Mouse (Mus musculus): ENCODE results near the gene Zw10. TPM values are rescaled to one million over a fixed set of nuclear protein-coding genes. Genes with fewer than 3 reads are reported as not detected.

Gene Zw10
- polyA plus RNA-seq, 1 experiment from 2014 or later, result 37.1 TPM

- Histone ChIP-seq H3K27ac (no peak overlapping the region), H3K4me2 (no peak overlapping the region), H3K4me1 (no peaks in the 10 kb centered on the region), H3K4me3 (no peak overlapping the region), H3K9ac (no peak overlapping the region), H3K36me3 (no peaks in the 10 kb centered on the region), H3K9me3 (no peaks in the 10 kb centered on the region), H3K27me3 (no peaks in the 10 kb centered on the region)
- 51% methylated on average over 11 of the region's 11 CpGs for WGBS
- no peak for ATAC-seq (ENCODE audit: insufficient number of reproducible peaks, low FRiP score, low TSS enrichment, low read depth)
Observed at GRCm38 (mm10) chr9:49087317-49087716, 31.9 kb downstream of the Zw10 start.

DNA sequence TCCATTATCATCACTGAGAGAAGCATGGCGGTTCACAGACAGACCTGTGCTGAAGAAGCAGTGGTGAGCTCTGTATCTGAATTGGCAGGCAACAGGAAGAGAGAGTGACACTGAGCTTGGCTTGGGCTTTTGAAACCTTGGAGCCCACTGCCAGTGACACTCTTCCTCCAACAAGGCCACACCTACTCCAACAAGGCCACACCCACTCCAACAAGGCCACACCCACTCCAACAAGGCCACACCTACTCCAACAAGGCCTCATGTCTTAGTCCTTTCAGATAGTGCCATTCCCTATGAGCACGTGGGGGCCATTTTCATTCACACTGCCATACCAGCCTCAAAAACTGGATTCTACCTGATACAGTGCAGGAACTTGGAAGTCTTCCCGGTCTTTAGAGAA, 43.5 kb downstream of the Zw10 start:
- 90% methylated on average over 3 of the region's 3 CpGs for WGBS
- H3K9me3 ChIP-seq, result no peaks in the 10 kb centered on the region
- H3K9ac ChIP-seq, result no peak overlapping the region
- no peaks in the 10 kb centered on the region for H3K27me3 ChIP-seq
- no peak overlapping the region for H3K4me2 ChIP-seq
- no peak overlapping the region for H3K27ac ChIP-seq
- H3K4me1 ChIP-seq, result peaks cover 5% of the 10 kb centered on the region; the same call in 1 of the 2 replicates
- no peaks in the 10 kb centered on the region for H3K36me3 ChIP-seq
- no peak overlapping the region for H3K4me3 ChIP-seq
- ATAC-seq (ENCODE audit: insufficient number of reproducible peaks, low FRiP score, low TSS enrichment, low read depth), result no peak

DNA sequence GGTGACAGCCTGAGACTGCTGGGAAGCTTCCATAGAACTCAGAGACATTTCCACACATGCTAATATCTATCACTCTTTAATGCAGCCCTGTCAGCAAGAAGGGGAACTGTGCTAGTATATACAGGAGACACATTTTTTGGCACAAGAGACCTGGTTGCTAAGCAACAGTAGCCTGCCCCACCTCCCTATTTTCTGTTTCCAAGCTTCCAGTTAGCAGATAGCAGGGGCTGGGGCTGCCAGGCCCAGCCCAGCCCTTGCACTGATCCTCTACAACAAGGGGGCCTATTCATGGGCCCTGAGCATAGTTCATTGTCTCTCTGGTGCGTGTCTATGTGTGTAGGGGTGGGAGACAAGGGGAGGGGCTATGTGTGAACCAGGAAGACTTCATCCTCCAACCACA, 46.9 kb downstream of the Zw10 start:
- peaks cover 5% of the 10 kb centered on the region; the same call in 1 of the 2 replicates for H3K4me1 ChIP-seq
- WGBS, result 38% methylated on average over 1 of the region's 1 CpGs
- no peak overlapping the region for H3K27ac ChIP-seq
- H3K36me3 ChIP-seq, result no peaks in the 10 kb centered on the region
- H3K9me3 ChIP-seq, result no peaks in the 10 kb centered on the region
- no peak for ATAC-seq (ENCODE audit: insufficient number of reproducible peaks, low FRiP score, low TSS enrichment, low read depth)
- no peak overlapping the region for H3K4me3 ChIP-seq
- no peak overlapping the region for H3K4me2 ChIP-seq
- no peak overlapping the region for H3K9ac ChIP-seq
- H3K27me3 ChIP-seq, result no peaks in the 10 kb centered on the region

- Histone ChIP-seq H3K27me3 (no peaks in the 10 kb centered on the region), H3K4me1 (no peaks in the 10 kb centered on the region), H3K9ac (no peak overlapping the region), H3K4me3 (no peak overlapping the region), H3K27ac (no peak overlapping the region), H3K4me2 (no peak overlapping the region), H3K9me3 (no peaks in the 10 kb centered on the region), H3K36me3 (no peaks in the 10 kb centered on the region)
- no peak for ATAC-seq (ENCODE audit: insufficient number of reproducible peaks, low FRiP score, low TSS enrichment, low read depth)
- WGBS, result 60% methylated on average over 7 of the region's 7 CpGs
Observed at GRCm38 (mm10) chr9:49109101-49109500, 53.7 kb downstream of the Zw10 start.

DNA sequence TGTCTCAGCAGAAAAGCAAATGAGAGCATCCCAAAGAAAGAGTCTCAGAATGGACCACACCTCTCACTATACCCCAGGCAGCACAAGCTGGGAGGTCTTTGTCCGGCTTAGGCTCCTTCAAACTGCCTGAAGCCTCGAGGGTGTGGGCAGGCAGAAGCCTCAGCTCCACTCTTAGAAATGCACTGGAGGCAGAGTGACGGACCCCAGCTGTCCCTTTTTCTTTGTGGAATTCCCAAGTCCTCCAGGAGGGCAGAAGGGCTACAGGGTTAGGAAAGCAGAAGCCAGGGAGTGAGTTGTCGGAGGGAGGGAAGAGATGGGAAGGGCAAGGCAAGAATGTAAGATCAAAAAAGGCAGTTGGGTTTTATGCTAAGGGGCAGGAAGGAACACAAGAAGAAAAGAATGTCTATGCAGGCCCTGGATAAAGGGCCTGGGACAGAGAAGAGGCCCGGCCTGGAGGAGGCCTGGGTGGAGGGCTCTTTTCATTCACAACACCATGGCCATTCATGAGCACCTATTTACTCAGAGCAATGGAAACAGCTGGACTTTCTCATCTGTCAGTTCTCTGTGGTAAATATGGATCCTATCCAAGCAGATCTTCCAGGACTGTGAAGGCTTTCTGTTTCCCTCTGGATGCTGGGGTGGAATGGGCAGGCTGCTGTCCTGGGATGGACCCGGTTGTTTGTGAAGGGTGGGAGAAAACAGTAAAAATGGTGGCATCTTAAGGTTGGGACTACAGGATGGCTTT, 55.2 kb downstream of the Zw10 start:
- H3K4me2 ChIP-seq, result no peak overlapping the region
- H3K27ac ChIP-seq, result no peak overlapping the region
- 71% methylated on average over 6 of the region's 6 CpGs for WGBS

DNA sequence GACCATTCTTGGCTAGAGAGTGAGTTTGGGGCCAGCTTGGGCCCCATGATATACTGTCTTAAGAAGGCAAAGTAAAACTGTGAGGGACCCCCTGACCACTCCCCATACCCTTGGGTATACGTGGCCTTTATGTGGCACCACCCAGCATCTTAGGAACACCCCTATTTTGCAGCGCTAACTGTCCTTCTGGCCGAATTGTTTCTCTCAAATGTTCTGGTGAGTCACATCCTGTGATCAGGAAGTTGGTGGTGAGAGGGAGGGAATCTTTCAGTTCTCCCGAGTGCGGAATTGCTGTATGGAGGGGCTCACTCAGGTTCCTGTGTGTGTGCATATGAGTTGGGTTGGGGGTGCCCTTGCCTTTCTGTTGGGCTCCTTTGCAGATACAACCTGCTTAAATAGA, 55.9 kb downstream of the Zw10 start:
- Histone ChIP-seq H3K36me3 (no peaks in the 10 kb centered on the region), H3K9me3 (no peaks in the 10 kb centered on the region), H3K27me3 (no peaks in the 10 kb centered on the region), H3K9ac (no peak overlapping the region), H3K4me2 (no peak overlapping the region), H3K4me3 (no peak overlapping the region), H3K27ac (no peak overlapping the region), H3K4me1 (no peaks in the 10 kb centered on the region)
- ATAC-seq (ENCODE audit: insufficient number of reproducible peaks, low FRiP score, low TSS enrichment, low read depth), result no peak
- 82% methylated on average over 5 of the region's 5 CpGs for WGBS

More for the DNA sequence above, 55.2 kb downstream of the Zw10 start:
- no peak overlapping the region for H3K4me3 ChIP-seq
- H3K27me3 ChIP-seq, result no peaks in the 10 kb centered on the region
- no peaks in the 10 kb centered on the region for H3K36me3 ChIP-seq
- no peaks in the 10 kb centered on the region for H3K4me1 ChIP-seq
- H3K9ac ChIP-seq, result no peak overlapping the region
- no peaks in the 10 kb centered on the region for H3K9me3 ChIP-seq
- ATAC-seq (ENCODE audit: insufficient number of reproducible peaks, low FRiP score, low TSS enrichment, low read depth), result no peak

DNA sequence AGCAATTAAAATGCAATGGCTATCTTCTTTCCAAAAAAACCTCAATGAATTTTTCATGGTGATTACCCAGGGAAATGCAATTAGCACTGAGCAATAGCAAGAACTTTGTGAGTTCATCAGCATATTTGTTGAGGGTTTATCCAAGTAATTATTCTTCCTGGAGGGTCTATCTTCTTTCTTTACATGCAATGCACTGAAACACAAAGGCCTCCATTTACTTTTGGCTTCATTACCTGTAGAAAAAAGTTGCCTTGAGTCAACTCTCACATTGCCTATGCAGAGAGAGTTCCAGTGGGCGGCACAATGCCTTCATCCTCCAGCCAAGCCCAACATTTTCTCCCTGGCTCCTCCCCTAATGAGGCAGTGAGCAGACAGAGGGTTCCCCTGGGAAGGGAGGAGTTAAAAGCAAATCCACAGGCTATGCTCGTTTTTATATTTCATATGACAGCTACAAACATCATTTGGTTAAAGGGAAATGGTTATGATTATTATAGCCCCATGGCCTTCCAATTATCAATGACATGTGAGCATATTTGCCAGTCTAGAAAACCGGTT, 62.9 kb downstream of the Zw10 start:
- H3K4me2 ChIP-seq, result no peak overlapping the region
- H3K36me3 ChIP-seq, result no peaks in the 10 kb centered on the region
- H3K27me3 ChIP-seq, result no peaks in the 10 kb centered on the region
- no peak overlapping the region for H3K9ac ChIP-seq
- no peaks in the 10 kb centered on the region for H3K4me1 ChIP-seq
- ATAC-seq (ENCODE audit: insufficient number of reproducible peaks, low FRiP score, low TSS enrichment, low read depth), result no peak
- no peaks in the 10 kb centered on the region for H3K9me3 ChIP-seq
- WGBS, result 27% methylated on average over 3 of the region's 3 CpGs
- no peak overlapping the region for H3K4me3 ChIP-seq
- no peak overlapping the region for H3K27ac ChIP-seq

DNA sequence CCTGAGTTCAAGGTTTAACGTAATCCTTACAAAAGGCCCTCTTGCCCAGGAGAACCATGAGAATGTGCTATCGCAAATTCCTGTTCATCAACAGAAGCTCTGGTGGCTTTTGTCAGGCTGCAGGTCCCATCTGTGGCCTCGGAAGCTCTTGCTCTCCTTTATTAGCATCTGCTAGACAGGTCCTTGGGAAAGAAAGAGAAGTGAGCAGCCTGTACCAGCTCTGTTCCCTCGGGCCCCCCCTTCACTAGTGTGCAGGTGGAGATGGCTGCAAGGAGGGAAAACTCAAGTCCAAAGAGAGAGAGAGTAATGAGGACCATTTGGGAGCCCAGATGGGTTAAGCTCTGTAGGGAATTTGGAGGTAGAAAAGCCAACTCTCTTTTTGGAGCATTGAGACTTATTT, 64.3 kb downstream of the Zw10 start:
- 71% methylated on average over 4 of the region's 4 CpGs for WGBS
- Histone ChIP-seq H3K27ac (no peak overlapping the region), H3K9ac (no peak overlapping the region), H3K4me1 (no peaks in the 10 kb centered on the region), H3K4me3 (no peak overlapping the region), H3K27me3 (no peaks in the 10 kb centered on the region), H3K9me3 (no peaks in the 10 kb centered on the region), H3K36me3 (no peaks in the 10 kb centered on the region), H3K4me2 (no peak overlapping the region)
- ATAC-seq (ENCODE audit: insufficient number of reproducible peaks, low FRiP score, low TSS enrichment, low read depth), result no peak

- no peaks in the 10 kb centered on the region for H3K36me3 ChIP-seq
Observed at GRCm38 (mm10) chr9:49125706-49126105, 70.3 kb downstream of the Zw10 start.

More at GRCm38 (mm10) chr9:49125706-49126105, 70.3 kb downstream of the Zw10 start:
- Histone ChIP-seq H3K4me1 (no peaks in the 10 kb centered on the region), H3K27me3 (no peaks in the 10 kb centered on the region), H3K9me3 (no peaks in the 10 kb centered on the region), H3K4me3 (no peak overlapping the region), H3K9ac (no peak overlapping the region), H3K4me2 (no peak overlapping the region), H3K27ac (no peak overlapping the region)
- 59% methylated on average over 7 of the region's 7 CpGs for WGBS
- ATAC-seq (ENCODE audit: insufficient number of reproducible peaks, low FRiP score, low TSS enrichment, low read depth), result no peak

Other genes with a start within 250 kb of the Zw10 start
- 5.7 and 6.3 TPM in 2 replicates for gene Zbtb16, start 219.4 kb upstream of the Zw10 start, polyA plus RNA-seq (2015; fragmentation: Nextera tagmentation; extraction: Ambion mirVana)
- gene Htr3a, start 144.5 kb upstream of the Zw10 start, polyA plus RNA-seq (2015; fragmentation: Nextera tagmentation; extraction: Ambion mirVana), result 0.54 and 0.56 TPM in 2 replicates
- gene Htr3b, start 90.6 kb upstream of the Zw10 start, polyA plus RNA-seq (2015; fragmentation: Nextera tagmentation; extraction: Ambion mirVana), result not detected in 2 replicates
- 27.5 and 34.6 TPM in 2 replicates for gene Usp28, start 70.2 kb upstream of the Zw10 start, polyA plus RNA-seq (2015; fragmentation: Nextera tagmentation; extraction: Ambion mirVana)
- 0.32 and 0.37 TPM in 2 replicates for gene Tmprss5, start 25.6 kb downstream of the Zw10 start, polyA plus RNA-seq (2015; fragmentation: Nextera tagmentation; extraction: Ambion mirVana)
- gene Gm4894, start 194.9 kb downstream of the Zw10 start, polyA plus RNA-seq (2015; fragmentation: Nextera tagmentation; extraction: Ambion mirVana), result not detected in 2 replicates

All from limb, embryonic 15.5 days (tissue).